Mouse (Mus musculus) neutrophil, adult 65 days (primary cell): ENCODE results near the gene Tlr7. TPM values are rescaled to one million over a fixed set of nuclear protein-coding genes. Genes with fewer than 3 reads are reported as not detected.

Experiments
- total RNA-seq: library from RNA; stranded (reverse); gene quantifications from 2 replicates; pipeline ENCODE4 v1.2.4, GENCODE M21; 2023

The Tlr7 gene
- 17.4 and 23.2 TPM in 2 replicates for total RNA-seq

GRCm38 (mm10) chrX:167330399-167330798 lies at the start of gene Tlr7:
Gene Tlr7 (minus strand): TSS chrX:167330558.

GRCm38 (mm10) chrX:167264086-167264485 lies 66.3 kb downstream of the Tlr7 start, which contains the start of gene Tlr8:
Gene Tlr8 (minus strand): TSS chrX:167264329.

Other genes with a start within 250 kb of the Tlr7 start
- 7,284 and 7,440 TPM in 2 replicates for gene Tmsb4x, start 121.2 kb downstream of the Tlr7 start, total RNA-seq
- gene Tlr8, start 66.2 kb downstream of the Tlr7 start, total RNA-seq, result 30.7 and 34.1 TPM in 2 replicates
- 8.8 and 9.1 TPM in 2 replicates for gene Prps2, start 52.2 kb upstream of the Tlr7 start, total RNA-seq